Mouse (Mus musculus): ENCODE results near the gene Sfn. TPM values are rescaled to one million over a fixed set of nuclear protein-coding genes. Genes with fewer than 3 reads are reported as not detected.

Sfn gene
- polyA plus RNA-seq, 1 experiment: 3.3 TPM

- no peak for TF ChIP-seq CTCF (IDR thresholded peaks at IDR 0.05; ENCODE audit: low read depth, low read length)
- no peak for TF ChIP-seq POLR2A (IDR thresholded peaks at IDR 0.05; ENCODE audit: borderline replicate concordance, low read depth, low read length)
- Histone ChIP-seq H3K4me1 (ENCODE audit: control insufficient read depth, insufficient read depth, low read length) (peaks cover 12% of the 10 kb centered on the region), H3K4me3 (ENCODE audit: insufficient read depth, low read length) (no peak overlapping the region), H3K27ac (ENCODE audit: insufficient read depth, low read depth, low read length) (no peak overlapping the region)
Measured at GRCm38 (mm10) chr4:133596084-133596483, 5.9 kb downstream of the Sfn start.

GRCm38 (mm10) chr4:133595538-133595937 is 6.4 kb downstream of the Sfn start:
- Histone ChIP-seq H3K4me3 (ENCODE audit: insufficient read depth, low read length) (no peak overlapping the region), H3K27ac (ENCODE audit: insufficient read depth, low read depth, low read length) (no peak overlapping the region), H3K4me1 (ENCODE audit: control insufficient read depth, insufficient read depth, low read length) (peaks cover 12% of the 10 kb centered on the region)
- TF ChIP-seq CTCF (IDR thresholded peaks at IDR 0.05; ENCODE audit: low read depth, low read length) (no peak), POLR2A (IDR thresholded peaks at IDR 0.05; ENCODE audit: borderline replicate concordance, low read depth, low read length) (no peak)

GRCm38 (mm10) chr4:133592570-133592969 is 9.4 kb downstream of the Sfn start:
- peak; percentile 83 for TF ChIP-seq CTCF (IDR thresholded peaks at IDR 0.05; ENCODE audit: low read depth, low read length)
- no peak for TF ChIP-seq POLR2A (IDR thresholded peaks at IDR 0.05; ENCODE audit: borderline replicate concordance, low read depth, low read length)
- Histone ChIP-seq H3K4me1 (ENCODE audit: control insufficient read depth, insufficient read depth, low read length) (peaks cover 4% of the 10 kb centered on the region; the same call in 1 of the 2 replicates), H3K27ac (ENCODE audit: insufficient read depth, low read depth, low read length) (no peak overlapping the region), H3K4me3 (ENCODE audit: insufficient read depth, low read length) (no peak overlapping the region)

GRCm38 (mm10) chr4:133584059-133584951 is 17.7 kb downstream of the Sfn start, which contains the start of gene Gpn2:
TSS of gene Gpn2 (plus strand) at chr4:133584362.
- H3K27ac ChIP-seq (ENCODE audit: insufficient read depth, low read depth, low read length): peak within 1 kb of the TSS; percentile 45
- H3K4me3 ChIP-seq (ENCODE audit: insufficient read depth, low read length): peak within 1 kb of the TSS; percentile 86
- peaks cover 26% of the 10 kb centered on the region for H3K4me1 ChIP-seq (ENCODE audit: control insufficient read depth, insufficient read depth, low read length)
- TF ChIP-seq CTCF (IDR thresholded peaks at IDR 0.05; ENCODE audit: low read depth, low read length) (no peak), POLR2A (IDR thresholded peaks at IDR 0.05; ENCODE audit: borderline replicate concordance, low read depth, low read length) (no peak)

GRCm38 (mm10) chr4:133583690-133584058 is 18.3 kb downstream of the Sfn start:
- peak overlapping the region; percentile 32 for H3K27ac ChIP-seq (ENCODE audit: insufficient read depth, low read depth, low read length)
- peak overlapping the region; percentile 86 for H3K4me3 ChIP-seq (ENCODE audit: insufficient read depth, low read length)
- TF ChIP-seq POLR2A (IDR thresholded peaks at IDR 0.05; ENCODE audit: borderline replicate concordance, low read depth, low read length) (no peak), CTCF (IDR thresholded peaks at IDR 0.05; ENCODE audit: low read depth, low read length) (no peak)
- peaks cover 26% of the 10 kb centered on the region for H3K4me1 ChIP-seq (ENCODE audit: control insufficient read depth, insufficient read depth, low read length)

DNA sequence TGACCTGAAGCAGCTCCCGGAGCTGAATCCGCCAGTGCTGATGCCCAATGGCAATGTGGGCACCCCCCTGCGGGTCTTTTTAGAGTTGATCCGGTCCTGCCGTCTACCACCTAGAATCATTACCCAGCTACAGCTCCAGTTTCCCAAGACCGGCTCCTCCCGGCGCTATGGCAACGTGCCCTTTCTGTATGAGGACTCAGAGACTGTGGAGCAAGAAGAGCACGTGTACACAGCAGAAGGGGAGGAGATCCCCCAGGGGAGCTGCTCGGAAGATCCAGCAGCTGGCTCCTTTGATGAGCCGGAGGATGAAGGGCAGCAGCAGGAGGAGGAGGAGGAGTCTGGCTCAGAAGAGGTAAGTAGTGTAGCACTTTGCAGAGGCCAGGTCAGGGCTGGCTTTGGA is 24.0 kb downstream of the Sfn start:
- no peak for TF ChIP-seq CTCF (IDR thresholded peaks at IDR 0.05; ENCODE audit: low read depth, low read length)
- no peak for TF ChIP-seq POLR2A (IDR thresholded peaks at IDR 0.05; ENCODE audit: borderline replicate concordance, low read depth, low read length)
- Histone ChIP-seq H3K4me3 (ENCODE audit: insufficient read depth, low read length) (no peak overlapping the region), H3K27ac (ENCODE audit: insufficient read depth, low read depth, low read length) (no peak overlapping the region), H3K4me1 (ENCODE audit: control insufficient read depth, insufficient read depth, low read length) (peaks cover 7% of the 10 kb centered on the region)

GRCm38 (mm10) chr4:133574843-133575202 is 27.1 kb downstream of the Sfn start:
- peaks cover 11% of the 10 kb centered on the region for H3K4me1 ChIP-seq (ENCODE audit: control insufficient read depth, insufficient read depth, low read length)
- TF ChIP-seq CTCF (IDR thresholded peaks at IDR 0.05; ENCODE audit: low read depth, low read length) (no peak), POLR2A (IDR thresholded peaks at IDR 0.05; ENCODE audit: borderline replicate concordance, low read depth, low read length) (no peak)
- peak overlapping the region; percentile 52 for H3K27ac ChIP-seq (ENCODE audit: insufficient read depth, low read depth, low read length)
- H3K4me3 ChIP-seq (ENCODE audit: insufficient read depth, low read length): peak overlapping the region; percentile 81

- H3K4me3 ChIP-seq (ENCODE audit: insufficient read depth, low read length): peak within 1 kb of the TSS; percentile 81
- H3K4me1 ChIP-seq (ENCODE audit: control insufficient read depth, insufficient read depth, low read length): peaks cover 12% of the 10 kb centered on the region
- peak within 1 kb of the TSS; percentile 52 for H3K27ac ChIP-seq (ENCODE audit: insufficient read depth, low read depth, low read length)
- TF ChIP-seq POLR2A (IDR thresholded peaks at IDR 0.05; ENCODE audit: borderline replicate concordance, low read depth, low read length) (no peak; the same call in 1 of the 2 replicates), CTCF (IDR thresholded peaks at IDR 0.05; ENCODE audit: low read depth, low read length) (no peak)
Measured at GRCm38 (mm10) chr4:133574070-133574842, 27.7 kb downstream of the Sfn start, which contains the start of gene Gpatch3. TSS of gene Gpatch3 (plus strand) at chr4:133574745.

DNA sequence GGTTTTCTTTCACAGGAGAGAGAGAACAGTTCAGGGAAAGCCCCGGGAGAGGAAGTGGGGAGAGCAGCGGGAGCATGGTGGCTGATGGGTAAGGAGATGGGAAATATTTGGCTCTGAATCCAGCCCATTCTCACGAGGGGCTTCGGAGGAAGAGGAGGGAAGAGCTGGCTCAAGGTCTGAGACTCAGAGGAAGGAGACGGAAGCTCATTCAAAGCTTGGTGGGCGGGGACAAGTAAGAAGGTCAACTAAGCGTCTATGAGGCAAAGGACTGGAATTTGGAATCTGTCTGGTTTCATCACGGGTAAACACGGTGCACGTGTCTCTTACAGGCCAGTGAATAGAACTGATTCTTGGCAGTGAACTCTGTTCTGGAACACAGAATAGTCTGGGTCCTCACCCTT is 31.9 kb downstream of the Sfn start:
- TF ChIP-seq CTCF (IDR thresholded peaks at IDR 0.05; ENCODE audit: low read depth, low read length): no peak
- no peak for TF ChIP-seq POLR2A (IDR thresholded peaks at IDR 0.05; ENCODE audit: borderline replicate concordance, low read depth, low read length)
- Histone ChIP-seq H3K4me3 (ENCODE audit: insufficient read depth, low read length) (no peak overlapping the region), H3K27ac (ENCODE audit: insufficient read depth, low read depth, low read length) (no peak overlapping the region), H3K4me1 (ENCODE audit: control insufficient read depth, insufficient read depth, low read length) (peaks cover 6% of the 10 kb centered on the region; the same call in 1 of the 2 replicates)

Data from bone marrow macrophage, adult 2 months (primary cell).